Mouse (Mus musculus): ENCODE data around the gene Dpysl4. TPM values are rescaled to one million over a fixed set of nuclear protein-coding genes. Genes with fewer than 3 reads are reported as not detected.

Dpysl4 gene
- polyA plus RNA-seq (2015; fragmentation: Nextera tagmentation; extraction: Ambion mirVana), result 0.11 and 0.18 TPM in 2 replicates

DNA sequence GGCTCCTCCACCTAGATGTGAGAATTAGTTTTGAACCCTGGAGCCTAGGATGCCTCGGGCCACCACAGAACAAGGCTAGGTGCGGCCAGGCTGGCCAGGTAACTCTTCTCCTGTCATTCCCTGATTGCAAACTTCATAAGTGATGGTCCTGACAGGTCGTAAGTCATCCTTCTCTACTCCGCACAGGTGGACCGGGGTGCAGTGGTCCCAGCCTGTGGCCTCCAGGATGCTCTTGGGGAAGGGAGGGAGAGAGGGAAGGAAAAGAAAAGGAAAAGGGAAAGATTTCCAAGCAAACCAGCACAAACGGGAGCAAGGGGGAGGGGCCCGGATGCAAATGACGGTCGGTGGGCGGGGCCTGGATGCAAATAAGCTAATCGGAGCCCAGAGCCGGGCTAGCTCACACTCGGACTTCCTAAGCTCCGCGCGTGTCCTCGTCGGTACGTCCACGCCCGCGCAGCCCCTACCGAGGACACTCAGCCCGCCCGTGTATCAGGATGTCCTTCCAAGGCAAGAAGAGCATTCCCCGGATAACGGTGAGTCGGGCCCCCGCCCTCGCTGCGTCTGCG is at the start of gene Dpysl4:
TSS of gene Dpysl4 (plus strand) at position 373 of the 566 bp plus-strand sequence.
- ATAC-seq (ENCODE audit: low read depth), result no peak
- 8% methylated on average over 32 of the region's 32 CpGs for WGBS (ENCODE audit: insufficient replicate concordance)
- H3K36me3 ChIP-seq (ENCODE audit: control insufficient read depth, insufficient read depth), result no peaks in the 10 kb centered on the region
- H3K27me3 ChIP-seq (ENCODE audit: control insufficient read depth, insufficient read depth, low read depth, low read length), result peaks cover 39% of the 10 kb centered on the region
- peak within 1 kb of the TSS; percentile 24 for H3K4me3 ChIP-seq (ENCODE audit: low read depth, low read length)
- H3K27ac ChIP-seq (ENCODE audit: low read length), result no peak within 1 kb of the TSS
- H3K4me1 ChIP-seq (ENCODE audit: control insufficient read depth, low read depth, low read length), result no peaks in the 10 kb centered on the region
- no peak within 1 kb of the TSS for H3K9ac ChIP-seq (ENCODE audit: low read depth, low read length)
- H3K4me2 ChIP-seq (ENCODE audit: low read depth, low read length), result peak within 1 kb of the TSS; percentile 31
- no peaks in the 10 kb centered on the region for H3K9me3 ChIP-seq (replicated peaks; ENCODE audit: control insufficient read depth, low read length)

DNA sequence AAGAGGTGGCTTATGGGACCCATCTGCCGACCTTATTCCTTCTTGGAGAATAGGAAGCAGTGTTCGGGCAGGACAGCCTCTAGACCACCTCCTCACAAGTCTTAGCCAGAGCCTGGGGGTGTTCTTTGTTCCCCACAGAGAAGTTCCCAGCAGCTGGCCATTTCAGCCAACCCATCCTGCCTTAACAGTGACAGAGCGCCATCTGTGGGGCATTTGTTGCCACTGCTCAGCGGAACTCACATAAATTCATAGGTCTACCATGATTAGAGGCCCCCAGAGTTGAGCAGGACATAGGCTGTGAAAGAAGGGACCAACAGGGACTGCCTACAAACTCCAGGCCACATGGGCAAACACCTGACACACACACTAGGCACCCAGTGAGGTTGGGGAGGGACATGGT is 22.4 kb upstream of the Dpysl4 start:
- Histone ChIP-seq H3K4me2 (ENCODE audit: low read depth, low read length) (no peak overlapping the region), H3K27me3 (ENCODE audit: control insufficient read depth, insufficient read depth, low read depth, low read length) (no peaks in the 10 kb centered on the region), H3K27ac (ENCODE audit: low read length) (no peak overlapping the region), H3K9ac (ENCODE audit: low read depth, low read length) (no peak overlapping the region), H3K9me3 (replicated peaks; ENCODE audit: control insufficient read depth, low read length) (no peaks in the 10 kb centered on the region), H3K4me3 (ENCODE audit: low read depth, low read length) (no peak overlapping the region), H3K4me1 (ENCODE audit: control insufficient read depth, low read depth, low read length) (no peaks in the 10 kb centered on the region), H3K36me3 (ENCODE audit: control insufficient read depth, insufficient read depth) (no peaks in the 10 kb centered on the region)
- no peak for ATAC-seq (ENCODE audit: low read depth)
- WGBS (ENCODE audit: insufficient replicate concordance), result 38% methylated on average over 4 of the region's 4 CpGs

GRCm38 (mm10) chr7:139068182-139068623 is 17.6 kb upstream of the Dpysl4 start:
- no peaks in the 10 kb centered on the region for H3K4me1 ChIP-seq (ENCODE audit: control insufficient read depth, low read depth, low read length)
- no peak overlapping the region for H3K4me2 ChIP-seq (ENCODE audit: low read depth, low read length)
- H3K27ac ChIP-seq (ENCODE audit: low read length), result no peak overlapping the region
- WGBS (ENCODE audit: insufficient replicate concordance), result 0% methylated on average over 2 of the region's 2 CpGs
- no peaks in the 10 kb centered on the region for H3K9me3 ChIP-seq (replicated peaks; ENCODE audit: control insufficient read depth, low read length)
- no peaks in the 10 kb centered on the region for H3K27me3 ChIP-seq (ENCODE audit: control insufficient read depth, insufficient read depth, low read depth, low read length)
- no peak overlapping the region for H3K4me3 ChIP-seq (ENCODE audit: low read depth, low read length)
- no peak overlapping the region for H3K9ac ChIP-seq (ENCODE audit: low read depth, low read length)
- H3K36me3 ChIP-seq (ENCODE audit: control insufficient read depth, insufficient read depth), result no peaks in the 10 kb centered on the region
- ATAC-seq (ENCODE audit: low read depth), result no peak

DNA sequence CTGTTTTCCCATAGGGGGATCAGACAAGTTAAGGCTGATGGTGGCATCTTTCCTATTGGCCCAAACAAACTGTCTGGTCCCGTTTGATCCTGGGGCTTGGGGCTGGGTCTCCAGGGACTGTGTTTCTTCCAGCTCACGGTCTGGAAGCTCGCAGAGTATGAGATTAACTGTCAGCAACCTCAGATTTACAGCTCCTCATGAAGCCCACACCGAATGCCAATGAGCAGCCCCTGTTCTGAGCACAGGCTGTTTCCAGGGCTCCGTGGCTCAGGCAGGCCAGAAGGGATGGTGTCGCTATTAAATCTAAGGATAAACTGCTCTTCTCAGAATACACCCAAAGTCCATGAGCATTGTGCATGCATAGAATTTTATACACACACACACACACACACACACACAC is 11.6 kb upstream of the Dpysl4 start:
- WGBS (ENCODE audit: insufficient replicate concordance), result 42% methylated on average over 6 of the region's 6 CpGs
- H3K9ac ChIP-seq (ENCODE audit: low read depth, low read length), result no peak overlapping the region
- H3K4me1 ChIP-seq (ENCODE audit: control insufficient read depth, low read depth, low read length), result no peaks in the 10 kb centered on the region
- ATAC-seq (ENCODE audit: low read depth), result no peak
- H3K9me3 ChIP-seq (replicated peaks; ENCODE audit: control insufficient read depth, low read length), result no peaks in the 10 kb centered on the region
- H3K27ac ChIP-seq (ENCODE audit: low read length), result no peak overlapping the region
- H3K4me2 ChIP-seq (ENCODE audit: low read depth, low read length), result no peak overlapping the region
- no peaks in the 10 kb centered on the region for H3K36me3 ChIP-seq (ENCODE audit: control insufficient read depth, insufficient read depth)
- H3K4me3 ChIP-seq (ENCODE audit: low read depth, low read length), result no peak overlapping the region
- no peaks in the 10 kb centered on the region for H3K27me3 ChIP-seq (ENCODE audit: control insufficient read depth, insufficient read depth, low read depth, low read length)

- no peak overlapping the region for H3K4me2 ChIP-seq (ENCODE audit: low read depth, low read length)
- 59% methylated on average over 14 of the region's 14 CpGs for WGBS (ENCODE audit: insufficient replicate concordance)
- no peaks in the 10 kb centered on the region for H3K9me3 ChIP-seq (replicated peaks; ENCODE audit: control insufficient read depth, low read length)
- H3K27ac ChIP-seq (ENCODE audit: low read length), result no peak overlapping the region
- H3K27me3 ChIP-seq (ENCODE audit: control insufficient read depth, insufficient read depth, low read depth, low read length), result no peaks in the 10 kb centered on the region
- no peaks in the 10 kb centered on the region for H3K36me3 ChIP-seq (ENCODE audit: control insufficient read depth, insufficient read depth)
- ATAC-seq (ENCODE audit: low read depth), result no peak
- H3K4me1 ChIP-seq (ENCODE audit: control insufficient read depth, low read depth, low read length), result no peaks in the 10 kb centered on the region
- H3K4me3 ChIP-seq (ENCODE audit: low read depth, low read length), result no peak overlapping the region
- no peak overlapping the region for H3K9ac ChIP-seq (ENCODE audit: low read depth, low read length)
These were observed 10.6 kb upstream of the Dpysl4 start for GRCm38 (mm10) chr7:139075054-139075794.

DNA sequence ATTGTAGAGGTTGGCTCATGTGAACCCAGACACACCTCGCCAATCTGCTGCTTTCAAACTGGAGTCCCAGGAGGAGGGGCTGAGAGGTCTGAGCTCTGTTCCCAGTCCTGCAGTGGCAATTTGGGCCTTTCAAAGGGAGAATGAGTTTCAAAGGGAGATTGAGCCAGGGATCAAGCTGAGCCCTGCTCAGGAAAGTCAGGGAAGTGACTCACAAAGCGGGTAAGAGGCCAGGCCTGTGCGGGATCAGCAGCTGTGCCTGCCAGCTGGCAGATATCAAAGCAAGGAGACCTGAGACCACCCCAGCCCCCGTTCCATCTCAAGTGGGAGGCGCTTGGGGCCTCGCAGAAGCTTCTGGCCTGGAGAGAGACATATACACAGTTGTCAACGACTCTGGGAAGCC is 8.5 kb upstream of the Dpysl4 start:
- H3K27me3 ChIP-seq (ENCODE audit: control insufficient read depth, insufficient read depth, low read depth, low read length), result no peaks in the 10 kb centered on the region
- H3K36me3 ChIP-seq (ENCODE audit: control insufficient read depth, insufficient read depth), result no peaks in the 10 kb centered on the region
- H3K4me2 ChIP-seq (ENCODE audit: low read depth, low read length), result no peak overlapping the region
- H3K4me1 ChIP-seq (ENCODE audit: control insufficient read depth, low read depth, low read length), result no peaks in the 10 kb centered on the region
- 26% methylated on average over 7 of the region's 7 CpGs for WGBS (ENCODE audit: insufficient replicate concordance)
- H3K27ac ChIP-seq (ENCODE audit: low read length), result no peak overlapping the region
- no peak overlapping the region for H3K4me3 ChIP-seq (ENCODE audit: low read depth, low read length)
- H3K9me3 ChIP-seq (replicated peaks; ENCODE audit: control insufficient read depth, low read length), result no peaks in the 10 kb centered on the region
- no peak for ATAC-seq (ENCODE audit: low read depth)
- no peak overlapping the region for H3K9ac ChIP-seq (ENCODE audit: low read depth, low read length)

GRCm38 (mm10) chr7:139078181-139078580 is 7.6 kb upstream of the Dpysl4 start:
- Histone ChIP-seq H3K36me3 (ENCODE audit: control insufficient read depth, insufficient read depth) (no peaks in the 10 kb centered on the region), H3K9me3 (replicated peaks; ENCODE audit: control insufficient read depth, low read length) (no peaks in the 10 kb centered on the region), H3K9ac (ENCODE audit: low read depth, low read length) (no peak overlapping the region), H3K4me2 (ENCODE audit: low read depth, low read length) (no peak overlapping the region), H3K27me3 (ENCODE audit: control insufficient read depth, insufficient read depth, low read depth, low read length) (no peaks in the 10 kb centered on the region), H3K4me1 (ENCODE audit: control insufficient read depth, low read depth, low read length) (no peaks in the 10 kb centered on the region), H3K4me3 (ENCODE audit: low read depth, low read length) (no peak overlapping the region), H3K27ac (ENCODE audit: low read length) (no peak overlapping the region)
- ATAC-seq (ENCODE audit: low read depth), result no peak
- WGBS (ENCODE audit: insufficient replicate concordance), result 47% methylated on average over 6 of the region's 6 CpGs

DNA sequence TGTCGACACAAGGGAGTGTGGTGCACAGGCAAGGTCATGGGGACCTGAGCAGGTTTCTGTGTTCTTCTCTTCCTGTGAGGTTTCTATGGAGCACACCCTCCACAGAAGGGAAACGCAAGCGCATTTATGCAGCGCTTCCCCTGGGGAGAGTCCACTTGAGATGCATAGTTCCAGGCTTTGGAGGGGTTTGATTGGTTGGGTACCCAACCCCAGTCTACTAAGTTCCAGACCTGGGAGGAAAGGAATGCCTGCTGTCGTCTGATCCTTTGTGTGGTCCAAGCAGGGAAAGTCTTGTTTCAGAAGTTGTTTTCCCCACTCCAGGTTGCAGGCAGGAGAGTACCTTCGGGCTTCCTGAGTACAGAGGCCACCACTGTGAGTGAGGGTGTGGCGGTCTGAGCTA is 6.7 kb upstream of the Dpysl4 start:
- no peaks in the 10 kb centered on the region for H3K9me3 ChIP-seq (replicated peaks; ENCODE audit: control insufficient read depth, low read length)
- no peaks in the 10 kb centered on the region for H3K4me1 ChIP-seq (ENCODE audit: control insufficient read depth, low read depth, low read length)
- no peaks in the 10 kb centered on the region for H3K27me3 ChIP-seq (ENCODE audit: control insufficient read depth, insufficient read depth, low read depth, low read length)
- 57% methylated on average over 7 of the region's 7 CpGs for WGBS (ENCODE audit: insufficient replicate concordance)
- no peak overlapping the region for H3K27ac ChIP-seq (ENCODE audit: low read length)
- H3K4me3 ChIP-seq (ENCODE audit: low read depth, low read length), result no peak overlapping the region
- ATAC-seq (ENCODE audit: low read depth), result no peak
- no peak overlapping the region for H3K9ac ChIP-seq (ENCODE audit: low read depth, low read length)
- no peaks in the 10 kb centered on the region for H3K36me3 ChIP-seq (ENCODE audit: control insufficient read depth, insufficient read depth)
- no peak overlapping the region for H3K4me2 ChIP-seq (ENCODE audit: low read depth, low read length)

GRCm38 (mm10) chr7:139080714-139081113 is 5.1 kb upstream of the Dpysl4 start:
- Histone ChIP-seq H3K4me3 (ENCODE audit: low read depth, low read length) (no peak overlapping the region), H3K9ac (ENCODE audit: low read depth, low read length) (no peak overlapping the region), H3K27me3 (ENCODE audit: control insufficient read depth, insufficient read depth, low read depth, low read length) (peaks cover 13% of the 10 kb centered on the region), H3K9me3 (replicated peaks; ENCODE audit: control insufficient read depth, low read length) (no peaks in the 10 kb centered on the region), H3K4me2 (ENCODE audit: low read depth, low read length) (no peak overlapping the region), H3K36me3 (ENCODE audit: control insufficient read depth, insufficient read depth) (no peaks in the 10 kb centered on the region), H3K4me1 (ENCODE audit: control insufficient read depth, low read depth, low read length) (no peaks in the 10 kb centered on the region), H3K27ac (ENCODE audit: low read length) (no peak overlapping the region)
- 55% methylated on average over 4 of the region's 4 CpGs for WGBS (ENCODE audit: insufficient replicate concordance)
- ATAC-seq (ENCODE audit: low read depth), result no peak

All from liver, embryonic 16.5 days (tissue).